Mouse (Mus musculus): ENCODE data around the gene Gm16503.

The Gm16503 gene

GRCm38 (mm10) chr4:147586511-147587473 lies 46.8 kb downstream of the Gm16503 start:
- ChIA-PET POLR2A (interaction anchor here in 2 of 4 experiments (0.9 to 1.5 kb wide), 5 partner anchors 9 to 68 kb away, joined by 3 to 9 read pairs (median 4); no protein-coding TSS in a partner anchor), CTCF (no interaction called here)
